Mouse (Mus musculus) kidney, embryonic 15.5 days (tissue): ENCODE results near the gene Dapk1. TPM values are rescaled to one million over a fixed set of nuclear protein-coding genes. Genes with fewer than 3 reads are reported as not detected.

ENCODE experiments used
- ATAC-seq: fragments of 200-750 bp; cut with Nextera tagmentation; replicated peaks from 2 replicates; pipeline ENCODE4 v1.8.0; 2017; ENCODE audit warnings: moderate TSS enrichment; ENCODE audit not compliant: low FRiP score
- H3K27ac ChIP-seq: fragments of 300-500 bp; sonication (generic); 2 replicates; pipeline ENCODE4 v1.5.1; 2015; ENCODE audit warnings: mild to moderate bottlenecking, inconsistent platforms
- H3K27me3 ChIP-seq: fragments of 300-500 bp; sonication (generic); 2 replicates; pipeline ENCODE4 v1.6.1; 2015; ENCODE audit warnings: inconsistent platforms
- H3K36me3 ChIP-seq: fragments of 300-500 bp; sonication (generic); 2 replicates; pipeline ENCODE4 v1.6.1; 2015; ENCODE audit warnings: inconsistent platforms
- H3K4me1 ChIP-seq: fragments of 300-500 bp; sonication (generic); 2 replicates; pipeline ENCODE4 v1.6.1; 2015; ENCODE audit warnings: inconsistent platforms
- H3K4me2 ChIP-seq: fragments of 300-500 bp; sonication (generic); 2 replicates; pipeline ENCODE4 v1.6.1; 2015; ENCODE audit warnings: moderate library complexity, mild to moderate bottlenecking, inconsistent platforms
- H3K4me3 ChIP-seq: fragments of 300-500 bp; sonication (generic); replicated peaks from 2 replicates; pipeline ENCODE4 v1.5.1; 2015; ENCODE audit warnings: mild to moderate bottlenecking, inconsistent platforms
- H3K9ac ChIP-seq: fragments of 300-500 bp; sonication (generic); 2 replicates; pipeline ENCODE4 v1.6.1; 2015; ENCODE audit warnings: mild to moderate bottlenecking, inconsistent platforms
- H3K9me3 ChIP-seq: fragments of 300-500 bp; sonication (generic); replicated peaks from 2 replicates; pipeline ENCODE4 v1.6.1; 2016; ENCODE audit warnings: inconsistent platforms
- WGBS: fragments of 180-500 bp; shearing (Covaris S2); methylation state at CpG from one replicate; pipeline ENCODE4 v1.1.7; 2015; ENCODE audit warnings: mixed read lengths; 5-methylcytosine and 5-hydroxymethylcytosine counted together
- polyA plus RNA-seq: library from polyadenylated mRNA; unstranded; fragments of >200 nt; fragmentation: Nextera tagmentation; extraction: Ambion mirVana; gene quantifications from 2 replicates; pipeline ENCODE4 v1.2.1, GENCODE M21; 2015

Dapk1 gene
- 21.9 and 26.0 TPM in 2 replicates for polyA plus RNA-seq

GRCm38 (mm10) chr13:60601436-60602415, at the start of gene Dapk1:
Dapk1 (plus strand) TSS chr13:60601947.
- Histone ChIP-seq H3K27ac (peak within 1 kb of the TSS; percentile 91), H3K9me3 (no peaks in the 10 kb centered on the region), H3K4me3 (peak within 1 kb of the TSS; percentile 84), H3K27me3 (no peaks in the 10 kb centered on the region), H3K36me3 (peaks cover 7% of the 10 kb centered on the region; the same call in 1 of the 2 replicates), H3K9ac (peak within 1 kb of the TSS; percentile 90), H3K4me1 (peaks cover 23% of the 10 kb centered on the region), H3K4me2 (peak within 1 kb of the TSS; percentile 84)
- peak; percentile 90 for ATAC-seq
- WGBS = under 1% methylated on average over 84 of the region's 90 CpGs

GRCm38 (mm10) chr13:60553326-60553725, 48.4 kb upstream of the Dapk1 start:
- no peak overlapping the region for H3K9ac ChIP-seq
- H3K4me1 ChIP-seq = 0 out of 2 replicates have a peak, but pooled peaks cover 8% of the 10 kb centered on the region
- no peaks in the 10 kb centered on the region for H3K36me3 ChIP-seq
- no peak overlapping the region for H3K4me2 ChIP-seq
- no peak overlapping the region for H3K4me3 ChIP-seq
- no peak overlapping the region for H3K27ac ChIP-seq
- H3K27me3 ChIP-seq = no peaks in the 10 kb centered on the region
- ATAC-seq = no peak
- 64% methylated on average over 3 of the region's 3 CpGs for WGBS
- no peaks in the 10 kb centered on the region for H3K9me3 ChIP-seq

DNA sequence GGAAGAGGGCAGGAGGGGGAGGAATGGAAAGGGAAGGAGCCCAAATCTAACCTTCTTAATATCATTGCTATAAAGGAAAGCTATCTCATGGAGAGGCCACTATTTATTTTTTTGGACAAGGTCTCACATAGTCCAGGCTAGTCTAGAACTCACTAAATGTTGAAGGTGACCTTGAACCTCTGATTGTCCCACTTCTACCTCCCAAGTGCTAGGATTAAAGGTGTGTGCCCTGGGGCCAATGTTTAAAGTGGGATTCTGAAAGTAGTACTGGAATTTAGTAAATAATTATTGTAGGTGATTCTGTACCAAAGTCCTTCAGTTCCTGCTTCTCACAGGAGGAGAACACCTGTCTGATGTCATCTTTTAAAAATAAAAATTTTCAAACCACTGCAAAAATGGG, 45.3 kb upstream of the Dapk1 start:
- Histone ChIP-seq H3K4me1 (0 out of 2 replicates have a peak, but pooled peaks cover 8% of the 10 kb centered on the region), H3K36me3 (no peaks in the 10 kb centered on the region), H3K27me3 (no peaks in the 10 kb centered on the region), H3K4me3 (no peak overlapping the region), H3K27ac (no peak overlapping the region), H3K9ac (no peak overlapping the region), H3K9me3 (no peaks in the 10 kb centered on the region), H3K4me2 (no peak overlapping the region)
- ATAC-seq = no peak

- no peaks in the 10 kb centered on the region for H3K27me3 ChIP-seq
- H3K4me2 ChIP-seq = no peak overlapping the region
- ATAC-seq = no peak
- no peaks in the 10 kb centered on the region for H3K9me3 ChIP-seq
- no peak overlapping the region for H3K4me3 ChIP-seq
- H3K9ac ChIP-seq = no peak overlapping the region
- 0 out of 2 replicates have a peak, but pooled peaks cover 6% of the 10 kb centered on the region for H3K4me1 ChIP-seq
- no peak overlapping the region for H3K27ac ChIP-seq
- no peaks in the 10 kb centered on the region for H3K36me3 ChIP-seq
These were observed 44.8 kb upstream of the Dapk1 start for GRCm38 (mm10) chr13:60556911-60557310.

GRCm38 (mm10) chr13:60564303-60564702, 37.4 kb upstream of the Dapk1 start:
- no peak overlapping the region for H3K4me3 ChIP-seq
- no peaks in the 10 kb centered on the region for H3K27me3 ChIP-seq
- no peak for ATAC-seq
- no peaks in the 10 kb centered on the region for H3K9me3 ChIP-seq
- no peak overlapping the region for H3K4me2 ChIP-seq
- H3K27ac ChIP-seq = no peak overlapping the region
- H3K9ac ChIP-seq = no peak overlapping the region
- peaks cover 7% of the 10 kb centered on the region; the same call in 1 of the 2 replicates for H3K4me1 ChIP-seq
- WGBS = 54% methylated on average over 6 of the region's 6 CpGs
- no peaks in the 10 kb centered on the region for H3K36me3 ChIP-seq

- no peak for ATAC-seq
- WGBS = 100% methylated on average over 1 of the region's 1 CpGs
These were observed 32.7 kb upstream of the Dapk1 start for GRCm38 (mm10) chr13:60568934-60569548.

GRCm38 (mm10) chr13:60569549-60569941, 32.2 kb upstream of the Dapk1 start:
- ATAC-seq = no peak
- peaks cover 6% of the 10 kb centered on the region; the same call in 1 of the 2 replicates for H3K4me1 ChIP-seq
- no peak overlapping the region for H3K9ac ChIP-seq
- no peak overlapping the region for H3K4me2 ChIP-seq
- WGBS = 87% methylated on average over 1 of the region's 1 CpGs
- no peaks in the 10 kb centered on the region for H3K36me3 ChIP-seq
- no peaks in the 10 kb centered on the region for H3K27me3 ChIP-seq
- no peak overlapping the region for H3K27ac ChIP-seq
- H3K4me3 ChIP-seq = no peak overlapping the region
- H3K9me3 ChIP-seq = no peaks in the 10 kb centered on the region

More at GRCm38 (mm10) chr13:60568934-60569548, 32.7 kb upstream of the Dapk1 start:
- H3K36me3 ChIP-seq = no peaks in the 10 kb centered on the region
- H3K4me3 ChIP-seq = no peak overlapping the region
- H3K4me1 ChIP-seq = peaks cover 7% of the 10 kb centered on the region; the same call in 1 of the 2 replicates
- no peak overlapping the region for H3K9ac ChIP-seq
- no peaks in the 10 kb centered on the region for H3K9me3 ChIP-seq
- no peak overlapping the region for H3K4me2 ChIP-seq
- no peaks in the 10 kb centered on the region for H3K27me3 ChIP-seq
- H3K27ac ChIP-seq = no peak overlapping the region

- H3K36me3 ChIP-seq = no peaks in the 10 kb centered on the region
- no peaks in the 10 kb centered on the region for H3K9me3 ChIP-seq
- ATAC-seq = no peak
- H3K4me1 ChIP-seq = peaks cover 11% of the 10 kb centered on the region
- no peak overlapping the region for H3K4me3 ChIP-seq
- H3K9ac ChIP-seq = no peak overlapping the region
- no peak overlapping the region for H3K4me2 ChIP-seq
- H3K27ac ChIP-seq = no peak overlapping the region
- H3K27me3 ChIP-seq = no peaks in the 10 kb centered on the region
- WGBS = 55% methylated on average over 3 of the region's 3 CpGs
These were observed 28.2 kb upstream of the Dapk1 start for GRCm38 (mm10) chr13:60573541-60573940.

- H3K9me3 ChIP-seq = no peaks in the 10 kb centered on the region
- no peaks in the 10 kb centered on the region for H3K27me3 ChIP-seq
- H3K27ac ChIP-seq = no peak overlapping the region
- peaks cover 11% of the 10 kb centered on the region for H3K4me1 ChIP-seq
- H3K9ac ChIP-seq = no peak overlapping the region
- no peak overlapping the region for H3K4me2 ChIP-seq
- no peak for ATAC-seq
- H3K36me3 ChIP-seq = no peaks in the 10 kb centered on the region
- WGBS = 55% methylated on average over 8 of the region's 8 CpGs
- H3K4me3 ChIP-seq = no peak overlapping the region
These were observed 27.8 kb upstream of the Dapk1 start for GRCm38 (mm10) chr13:60573971-60574370.

DNA sequence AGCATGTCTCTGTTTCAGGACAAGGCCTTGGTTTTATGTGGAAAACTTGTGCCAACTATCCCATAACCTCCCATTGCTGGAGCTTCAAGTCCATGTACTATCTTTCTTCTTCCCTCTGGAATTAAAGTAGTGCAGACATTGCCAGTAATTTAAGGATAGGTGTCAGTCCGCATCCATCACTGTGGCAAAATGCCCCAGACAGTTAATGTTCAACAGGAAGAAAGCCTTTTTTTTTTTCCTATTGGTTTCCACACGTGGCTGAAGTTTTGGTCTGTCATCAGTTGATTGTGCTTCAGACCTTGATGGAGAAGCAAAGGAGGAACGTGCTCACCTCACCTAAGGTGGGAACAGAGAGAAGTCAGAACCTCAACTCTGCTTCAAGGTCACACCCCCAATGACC, 23.2 kb upstream of the Dapk1 start:
- Histone ChIP-seq H3K9me3 (no peaks in the 10 kb centered on the region), H3K27ac (no peak overlapping the region), H3K4me3 (no peak overlapping the region), H3K9ac (no peak overlapping the region), H3K36me3 (no peaks in the 10 kb centered on the region), H3K4me1 (peaks cover 11% of the 10 kb centered on the region), H3K4me2 (no peak overlapping the region), H3K27me3 (no peaks in the 10 kb centered on the region)
- 53% methylated on average over 3 of the region's 3 CpGs for WGBS
- no peak for ATAC-seq

DNA sequence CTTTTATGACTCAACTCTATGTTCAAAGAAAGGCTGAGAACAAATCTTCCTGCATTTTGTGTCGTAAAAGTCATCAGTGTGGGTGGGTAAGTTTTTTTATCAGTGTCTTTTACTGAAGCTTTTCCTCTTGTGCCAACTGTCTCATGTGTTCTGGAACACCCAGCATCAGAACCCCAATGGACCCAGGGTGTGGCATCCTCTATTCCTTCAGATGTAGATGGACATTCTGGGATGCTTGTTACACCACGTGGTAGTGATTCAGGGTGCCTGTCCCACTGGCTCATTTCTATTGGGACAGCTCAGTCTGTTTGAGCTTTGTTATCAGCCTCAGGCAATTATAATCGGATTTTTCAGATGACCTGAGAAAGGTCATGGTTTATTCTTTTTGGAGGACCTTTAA, 6.9 kb upstream of the Dapk1 start:
- no peak overlapping the region for H3K4me2 ChIP-seq
- no peak for ATAC-seq
- no peaks in the 10 kb centered on the region for H3K36me3 ChIP-seq

GRCm38 (mm10) chr13:60595519-60595918, 6.2 kb upstream of the Dapk1 start:
- Histone ChIP-seq H3K27ac (no peak overlapping the region), H3K36me3 (no peaks in the 10 kb centered on the region), H3K27me3 (no peaks in the 10 kb centered on the region), H3K4me3 (no peak overlapping the region), H3K4me1 (no peaks in the 10 kb centered on the region), H3K9ac (no peak overlapping the region), H3K9me3 (peaks cover 4% of the 10 kb centered on the region; the same call in 1 of the 2 replicates), H3K4me2 (no peak overlapping the region)
- WGBS = 91% methylated on average over 6 of the region's 6 CpGs
- no peak for ATAC-seq

More for the DNA sequence above, 6.9 kb upstream of the Dapk1 start:
- no peak overlapping the region for H3K4me3 ChIP-seq
- H3K27ac ChIP-seq = no peak overlapping the region
- no peaks in the 10 kb centered on the region for H3K27me3 ChIP-seq
- WGBS = 80% methylated on average over 3 of the region's 3 CpGs
- H3K9me3 ChIP-seq = peaks cover 4% of the 10 kb centered on the region; the same call in 1 of the 2 replicates
- no peaks in the 10 kb centered on the region for H3K4me1 ChIP-seq
- H3K9ac ChIP-seq = no peak overlapping the region
